8 mouse cellular contexts compared by ENCODE assay signal in genomic region chrX:52971211-52972006, GRCm38 (mm10). TPM values are rescaled to one million over a fixed set of nuclear protein-coding genes. Genes with fewer than 3 reads are reported as not detected.
DNase-seq lines count a peak whose midpoint lies in the region; ATAC-seq lines count a peak whose summit lies in the region.

No protein-coding gene starts in this region.

- no peaks in the 10 kb centered on the region for H3K27me3 ChIP-seq in midbrain, embryonic 10.5 days (ENCODE audit: low read depth, poor library complexity, severe bottlenecking)

- no peak overlapping the region for H3K4me3 ChIP-seq in midbrain, embryonic 10.5 days

- H3K27ac ChIP-seq in midbrain, embryonic 10.5 days (replicated peaks) = no peak overlapping the region

- 69% methylated on average over 3 of the region's 3 CpGs for WGBS in midbrain, embryonic 10.5 days

- no peaks in the 10 kb centered on the region for H3K4me1 ChIP-seq in midbrain, embryonic 10.5 days

- 0 out of 2 replicates have a peak, but pooled peaks have one; percentile 31 for ATAC-seq in monocyte, adult 5-6 weeks (replicated peaks; ENCODE audit: insufficient number of reproducible peaks, low FRiP score, low TSS enrichment, poor library complexity, severe bottlenecking)

- peak; percentile 45 for DNase-seq in Muller cell, postnatal 12 days (ENCODE audit: inconsistent ontology term)
- peak; percentile 74 for DNase-seq in c-Kit-positive CD71-positive TER-119-negative erythroid progenitor cells, embryonic 14.5 days (ENCODE audit: low read depth)
- peak; percentile 77 for DNase-seq in heart, postnatal 4 days
- DNase-seq in embryo, embryonic 9.5 days (ENCODE audit: extremely low spot score) = no peak
- no peak for DNase-seq in layer of hippocampus, adult 8-10 months (ENCODE audit: low spot score in 2 of 2)
- DNase-seq in embryo, embryonic 10 days (ENCODE audit: low spot score) = no peak
- DNase-seq in midbrain, embryonic 10.5 days (ENCODE audit: low spot score) = no peak

- no peaks in the 10 kb centered on the region for H3K36me3 ChIP-seq in midbrain, embryonic 10.5 days

- no peaks in the 10 kb centered on the region for H3K9me3 ChIP-seq in midbrain, embryonic 10.5 days (replicated peaks)

RNA-seq across cellular contexts. Expression of gene Hprt, which starts 16.5 kb away (rescaled TPM):
- 100 to 1,000 TPM; 105 to 128 TPM for total RNA-seq in heart, postnatal 4 days (2021)
- 188 to 280 TPM (median 242 TPM) in 3 replicates for total RNA-seq in monocyte, adult 5-6 weeks (2017)
- 100 to 1,000 TPM; 125 to 154 (median 145) TPM for total RNA-seq in layer of hippocampus, adult 8-10 months (2022)
- polyA plus RNA-seq in midbrain, embryonic 10.5 days (2016; fragmentation: Nextera tagmentation; extraction: Ambion mirVana) = 78.0 and 100 TPM in 2 replicates

RNA-seq across cellular contexts. Expression of gene Phf6, which starts 59.3 kb away (rescaled TPM):
- total RNA-seq in heart, postnatal 4 days (2021) = 1 to 10 TPM; 8.8 to 9.5 TPM
- total RNA-seq in monocyte, adult 5-6 weeks (2017) = 22.7 to 33.1 TPM (median 24.5 TPM) in 3 replicates
- 10 to 100 TPM; 22.2 to 32.4 (median 25.9) TPM for total RNA-seq in layer of hippocampus, adult 8-10 months (2022)
- polyA plus RNA-seq in midbrain, embryonic 10.5 days (2016; fragmentation: Nextera tagmentation; extraction: Ambion mirVana) = 94.4 and 100 TPM in 2 replicates

Comparison
In these comparisons a context has a peak if more than half of its experiments do, and no peak if none do; other contexts are left out.
1. DNase-seq: peak in Muller cell, postnatal 12 days (single experiment), c-Kit-positive CD71-positive TER-119-negative erythroid progenitor cells, embryonic 14.5 days (single experiment) and heart, postnatal 4 days (single experiment); none in embryo, embryonic 9.5 days (single experiment), layer of hippocampus, adult 8-10 months (0 of 2), embryo, embryonic 10 days (single experiment) and midbrain, embryonic 10.5 days (single experiment).